Mouse (Mus musculus) CH12.LX (cell line): ENCODE measurements around the gene Ppp1r16b. TPM values are rescaled to one million over a fixed set of nuclear protein-coding genes. Genes with fewer than 3 reads are reported as not detected.

Experiments used
- DNase-seq: peaks from one replicate; pipeline ENCODE4 v3.0.0-alpha.2; 2013; ENCODE audit errors: extremely low read depth
- H3K27ac ChIP-seq: 2 replicates; pipeline ENCODE4 v1.5.1; 2012; ENCODE audit warnings: low read depth, mild to moderate bottlenecking, control low read depth, moderate library complexity; ENCODE audit not compliant: insufficient read depth
- H3K27me3 ChIP-seq: replicated peaks from 2 replicates; pipeline ENCODE3; 2012; ENCODE audit warnings: inconsistent platforms
- H3K36me3 ChIP-seq, 2 experiments: replicated peaks in 1 of 2; 2 replicates each; pipeline versions ENCODE3 to v1.6.1; 2012; ENCODE audit warnings: inconsistent platforms in 1 of 2, low read length in 1 of 2, mild to moderate bottlenecking in 1 of 2, mixed read lengths in 1 of 2, moderate library complexity in 1 of 2; ENCODE audit not compliant: control insufficient read depth in 1 of 2, insufficient read depth in 1 of 2
- H3K4me1 ChIP-seq, 2 experiments: 2 replicates each; pipeline ENCODE4 v1.6.1; 2012; ENCODE audit warnings: inconsistent platforms in 1 of 2, moderate library complexity in 1 of 2; ENCODE audit not compliant: insufficient read depth in 2 of 2, control insufficient read depth in 1 of 2
- H3K4me2 ChIP-seq: 2 replicates; pipeline ENCODE4 v1.6.1; 2012; ENCODE audit warnings: low read depth, mild to moderate bottlenecking, control low read depth; ENCODE audit not compliant: poor library complexity, insufficient read depth, severe bottlenecking
- H3K4me3 ChIP-seq, 3 experiments: fragments of 150-350 bp in 1 of 3; sonication (generic) in 1 of 3; replicated peaks in 1 of 3; 2 replicates each; pipeline versions ENCODE3 to v1.5.1; 2011 to 2012; ENCODE audit warnings: low read depth in 2 of 3, low read length in 2 of 3, mild to moderate bottlenecking in 2 of 3, moderate library complexity in 2 of 3, control low read depth in 1 of 3, improper control_type of control experiment in 1 of 3, inconsistent platforms in 1 of 3, mixed read lengths in 1 of 3; ENCODE audit not compliant: poor library complexity in 1 of 3
- H3K79me2 ChIP-seq: replicated peaks from 2 replicates; pipeline ENCODE4 v1.6.1; 2012; ENCODE audit warnings: mild to moderate bottlenecking, moderate library complexity; ENCODE audit not compliant: control insufficient read depth, poor library complexity, insufficient read depth, severe bottlenecking; ENCODE audit errors: extremely low read depth
- H3K9ac ChIP-seq: 2 replicates; pipeline ENCODE4 v1.6.1; 2012; ENCODE audit warnings: low read depth, mild to moderate bottlenecking, control low read depth, moderate library complexity; ENCODE audit not compliant: insufficient read depth
- H3K9me3 ChIP-seq: replicated peaks from 2 replicates; pipeline ENCODE3; 2012; ENCODE audit warnings: low read length, inconsistent platforms, mixed read lengths
- CHD1 ChIP-seq: IDR thresholded peaks from 2 replicates; pipeline ENCODE4 v1.6.1; 2012; ENCODE audit warnings: low read depth, low read length, improper control_type of control experiment, inconsistent platforms
- CHD2 ChIP-seq: IDR thresholded peaks from 2 replicates; pipeline ENCODE4 v1.6.1; 2011; ENCODE audit warnings: low read length, improper control_type of control experiment
- E2F4 ChIP-seq: IDR thresholded peaks from 2 replicates; pipeline ENCODE4 v1.6.1; 2011; ENCODE audit warnings: low read depth, low read length, improper control_type of control experiment; ENCODE audit not compliant: insufficient replicate concordance
- ELF1 ChIP-seq: IDR thresholded peaks from 2 replicates; pipeline ENCODE4 v1.6.1; 2014; ENCODE audit warnings: low read depth, mild to moderate bottlenecking, inconsistent platforms, low read length, improper control_type of control experiment
- ETS1 ChIP-seq: conservative IDR thresholded peaks from 2 replicates; pipeline ENCODE4 v1.6.1; 2012; ENCODE audit warnings: low read depth, mild to moderate bottlenecking, inconsistent platforms, low read length, improper control_type of control experiment, moderate library complexity
- HCFC1 ChIP-seq: IDR thresholded peaks from 2 replicates; pipeline ENCODE4 v1.6.1; 2012; ENCODE audit warnings: low read depth, mild to moderate bottlenecking, inconsistent platforms, low read length, improper control_type of control experiment
- IRF4 ChIP-seq: IDR thresholded peaks from 2 replicates; pipeline ENCODE4 v1.6.1; 2014; ENCODE audit warnings: low read depth, mild to moderate bottlenecking, inconsistent platforms, low read length, improper control_type of control experiment
- JUND ChIP-seq: conservative IDR thresholded peaks from 2 replicates; pipeline ENCODE4 v1.6.1; 2011; ENCODE audit warnings: low read depth, low read length, improper control_type of control experiment
- KAT2A ChIP-seq: IDR thresholded peaks from 2 replicates; pipeline ENCODE4 v1.6.1; 2012; ENCODE audit warnings: low read length, improper control_type of control experiment, inconsistent platforms; ENCODE audit not compliant: insufficient replicate concordance
- MAX ChIP-seq: IDR thresholded peaks from 2 replicates; pipeline ENCODE4 v1.6.1; 2011; ENCODE audit warnings: low read length, improper control_type of control experiment
- MEF2A ChIP-seq: IDR thresholded peaks from 2 replicates; pipeline ENCODE4 v1.6.1; 2014; ENCODE audit warnings: low read depth, mild to moderate bottlenecking, inconsistent platforms, low read length, improper control_type of control experiment, borderline replicate concordance
- MXI1 ChIP-seq: IDR thresholded peaks from 2 replicates; pipeline ENCODE4 v1.6.1; 2011; ENCODE audit warnings: mild to moderate bottlenecking, low read depth, low read length, improper control_type of control experiment
- MYC ChIP-seq: IDR thresholded peaks from 2 replicates; pipeline ENCODE4 v1.6.1; 2011; ENCODE audit warnings: low read depth, mild to moderate bottlenecking, improper control_type of control experiment, low read length
- NELFE ChIP-seq: IDR thresholded peaks from 2 replicates; pipeline ENCODE4 v1.6.1; 2011; ENCODE audit warnings: low read depth, low read length, improper control_type of control experiment
- PAX5 ChIP-seq: IDR thresholded peaks from 2 replicates; pipeline ENCODE4 v1.6.1; 2012; ENCODE audit warnings: low read length, inconsistent platforms, mixed read lengths
- POLR2A ChIP-seq: IDR thresholded peaks from 2 replicates; pipeline ENCODE4 v1.6.1; 2011; ENCODE audit warnings: low read depth, mild to moderate bottlenecking, improper control_type of control experiment, low read length
- RAD21 ChIP-seq: IDR thresholded peaks from 2 replicates; pipeline ENCODE4 v1.6.1; 2011; ENCODE audit warnings: low read depth, mild to moderate bottlenecking, low read length, improper control_type of control experiment, moderate library complexity
- SIN3A ChIP-seq: IDR thresholded peaks from 2 replicates; pipeline ENCODE4 v1.6.1; 2012; ENCODE audit warnings: low read length, improper control_type of control experiment, inconsistent platforms
- TBP ChIP-seq: conservative IDR thresholded peaks from 2 replicates; pipeline ENCODE4 v1.6.1; 2011; ENCODE audit warnings: low read depth, low read length, improper control_type of control experiment
- ZMIZ1 ChIP-seq: IDR thresholded peaks from 2 replicates; pipeline ENCODE4 v1.6.1; 2012; ENCODE audit warnings: low read depth, mild to moderate bottlenecking, inconsistent platforms, low read length, improper control_type of control experiment
- ZNF384 ChIP-seq: IDR thresholded peaks from 2 replicates; pipeline ENCODE4 v1.6.1; 2012; ENCODE audit warnings: low read depth, low read length, improper control_type of control experiment, inconsistent platforms
- dilution Hi-C: fragments of 300-500 bp; cut with MboI; formaldehyde crosslinking; loops from 2 replicates; pipeline ENCODE4 v1.14.3; 2020; ENCODE audit warnings: low sequenced_read_pairs; ENCODE audit not compliant: extremely low pct_unique_long_range_greater_than_20kb, extremely low pct_ligation_motif_present
- in situ Hi-C: fragments of 300-500 bp; cut with MboI; formaldehyde crosslinking; loops from 3 replicates; pipeline ENCODE4 v1.14.3; 2019; ENCODE audit warnings: low sequenced_read_pairs, low pct_ligation_motif_present, low pct_unique_long_range_greater_than_20kb, mixed read lengths
- polyA plus RNA-seq: library from polyadenylated mRNA; unstranded; fragments of >175 nt; gene quantifications from 2 replicates; pipeline ENCODE4 v1.2.1, GENCODE M21; 2012; ENCODE audit warnings: low read depth; ENCODE audit not compliant: insufficient read length
- total RNA-seq, 2 experiments: library from RNA; depleted of rRNA; stranded (reverse); fragments of 300-350 nt in 1 of 2; fragments of >200 nt in 1 of 2; gene quantifications; 2 replicates each; pipeline ENCODE4 v1.2.3; 2012 to 2014

Ppp1r16b gene
- total and polyA plus RNA-seq, 3 experiments = 37.7 to 55.7 (median 52.0) TPM

GRCm38 (mm10) chr2:158728061-158728815 lies 63.0 kb downstream of the Ppp1r16b start:
- Histone ChIP-seq H3K27me3 (no peaks in the 10 kb centered on the region), H3K9me3 (no peaks in the 10 kb centered on the region), H3K36me3 (peaks cover 34 to 78% of the 10 kb centered on the region in 2 experiments), H3K79me2 (peaks cover 77% of the 10 kb centered on the region), H3K27ac (no peak overlapping the region), H3K4me2 (no peak overlapping the region), H3K4me3 (no peak overlapping the region), H3K9ac (no peak overlapping the region), H3K4me1 (peaks cover 22 to 91% of the 10 kb centered on the region in 2 experiments)
- dilution Hi-C loops = no loop called here
- DNase-seq = no peak
- in situ Hi-C loops = no loop called here
- peak; percentile 52; the same call in 1 of the 2 replicates for TF ChIP-seq SIN3A
- no peak for TF ChIP-seq ZMIZ1
- TF ChIP-seq MXI1 = peak; percentile 53; the same call in 1 of the 2 replicates

GRCm38 (mm10) chr2:158730896-158731295 lies 65.7 kb downstream of the Ppp1r16b start:
- TF ChIP-seq ELF1 (no peak), IRF4 (no peak), JUND (no peak), MYC (no peak), TBP (no peak), RAD21 (no peak), CHD2 (no peak), POLR2A (no peak), HCFC1 (no peak), E2F4 (no peak), CHD1 (no peak), MEF2A (no peak), PAX5 (no peak), MAX (no peak), KAT2A (no peak), NELFE (no peak), SIN3A (no peak), ETS1 (no peak), ZNF384 (no peak)
- no peak overlapping the region for H3K4me3 ChIP-seq
- peaks cover 37 to 97% of the 10 kb centered on the region in 2 experiments for H3K4me1 ChIP-seq
- peaks cover 40 to 94% of the 10 kb centered on the region in 2 experiments for H3K36me3 ChIP-seq
- H3K79me2 ChIP-seq = peaks cover 81% of the 10 kb centered on the region
- peaks cover 6% of the 10 kb centered on the region for H3K9me3 ChIP-seq
- no peak for DNase-seq
- dilution Hi-C loops = no loop called here
- no peak overlapping the region for H3K4me2 ChIP-seq
- H3K27ac ChIP-seq = no peak overlapping the region
- in situ Hi-C loops = loop anchor here (5.0 kb wide), 1 partner anchor 64 kb away; the partner anchor contains the start of gene Ppp1r16b
- no peaks in the 10 kb centered on the region for H3K27me3 ChIP-seq
- H3K9ac ChIP-seq = no peak overlapping the region
